Mouse (Mus musculus) stomach, postnatal 0 days (tissue): ENCODE data around the gene Olfr658.

Experiments used
- CTCF ChIP-seq: IDR thresholded peaks from 2 replicates; pipeline ENCODE4 v1.5.1; 2016; ENCODE audit warnings: antibody characterized with exemption, low read depth, mild to moderate bottlenecking, moderate library complexity
- EP300 ChIP-seq: optimal IDR thresholded peaks from 2 replicates; pipeline ENCODE3; 2016; ENCODE audit warnings: antibody characterized with exemption

GRCm38 (mm10) chr7:104613655-104614054 lies 33.5 kb downstream of the Olfr658 start, which contains the start of gene Olfr656:
- TF ChIP-seq CTCF, result no peak
- TF ChIP-seq EP300, result no peak
